Mouse (Mus musculus) heart, embryonic 12.5 days (tissue): ENCODE measurements around the gene Slc28a3. TPM values are rescaled to one million over a fixed set of nuclear protein-coding genes. Genes with fewer than 3 reads are reported as not detected.
A peak's percentile ranks its signal among the peaks of the same experiment; 100 is the strongest.

Experiments used
- ATAC-seq: fragments of 200-750 bp; cut with Nextera tagmentation; 2 replicates; pipeline ENCODE4 v1.8.0; 2017; ENCODE audit warnings: moderate TSS enrichment, moderate library complexity; ENCODE audit not compliant: insufficient number of reproducible peaks, low FRiP score
- H3K27ac ChIP-seq: fragments of 300-500 bp; sonication (generic); 2 replicates; pipeline ENCODE4 v1.5.1; 2016; ENCODE audit warnings: mild to moderate bottlenecking, moderate library complexity; ENCODE audit not compliant: poor library complexity, severe bottlenecking
- H3K27me3 ChIP-seq: fragments of 300-500 bp; sonication (generic); replicated peaks from 2 replicates; pipeline ENCODE4 v1.6.1; 2016; ENCODE audit warnings: mild to moderate bottlenecking, moderate library complexity
- H3K36me3 ChIP-seq: fragments of 300-500 bp; sonication (generic); 2 replicates; pipeline ENCODE4 v1.6.1; 2016; ENCODE audit warnings: mild to moderate bottlenecking, moderate library complexity
- H3K4me1 ChIP-seq: fragments of 300-500 bp; sonication (generic); replicated peaks from 2 replicates; pipeline ENCODE4 v1.6.1; 2016; ENCODE audit warnings: mild to moderate bottlenecking
- H3K4me2 ChIP-seq: fragments of 300-500 bp; sonication (generic); 2 replicates; pipeline ENCODE4 v1.6.1; 2016; ENCODE audit warnings: mild to moderate bottlenecking, moderate library complexity
- H3K4me3 ChIP-seq: fragments of 300-500 bp; sonication (generic); 2 replicates; pipeline ENCODE4 v1.5.1; 2016; ENCODE audit warnings: mild to moderate bottlenecking
- H3K9ac ChIP-seq: fragments of 300-500 bp; sonication (generic); 2 replicates; pipeline ENCODE4 v1.6.1; 2016; ENCODE audit warnings: mild to moderate bottlenecking, moderate library complexity
- H3K9me3 ChIP-seq: fragments of 300-500 bp; sonication (generic); replicated peaks from 2 replicates; pipeline ENCODE4 v1.6.1; 2016; ENCODE audit warnings: mild to moderate bottlenecking, moderate library complexity
- WGBS: fragments of 180-500 bp; shearing (Covaris S2); methylation state at CpG from one replicate; pipeline ENCODE4 v1.1.7; 2016; 5-methylcytosine and 5-hydroxymethylcytosine counted together
- polyA plus RNA-seq: library from polyadenylated mRNA; unstranded; fragments of >200 nt; fragmentation: Nextera tagmentation; extraction: Ambion mirVana; gene quantifications from 2 replicates; pipeline ENCODE4 v1.2.1, GENCODE M21; 2016

The Slc28a3 gene
- polyA plus RNA-seq, 1 experiment from 2014 or later: not detected

DNA sequence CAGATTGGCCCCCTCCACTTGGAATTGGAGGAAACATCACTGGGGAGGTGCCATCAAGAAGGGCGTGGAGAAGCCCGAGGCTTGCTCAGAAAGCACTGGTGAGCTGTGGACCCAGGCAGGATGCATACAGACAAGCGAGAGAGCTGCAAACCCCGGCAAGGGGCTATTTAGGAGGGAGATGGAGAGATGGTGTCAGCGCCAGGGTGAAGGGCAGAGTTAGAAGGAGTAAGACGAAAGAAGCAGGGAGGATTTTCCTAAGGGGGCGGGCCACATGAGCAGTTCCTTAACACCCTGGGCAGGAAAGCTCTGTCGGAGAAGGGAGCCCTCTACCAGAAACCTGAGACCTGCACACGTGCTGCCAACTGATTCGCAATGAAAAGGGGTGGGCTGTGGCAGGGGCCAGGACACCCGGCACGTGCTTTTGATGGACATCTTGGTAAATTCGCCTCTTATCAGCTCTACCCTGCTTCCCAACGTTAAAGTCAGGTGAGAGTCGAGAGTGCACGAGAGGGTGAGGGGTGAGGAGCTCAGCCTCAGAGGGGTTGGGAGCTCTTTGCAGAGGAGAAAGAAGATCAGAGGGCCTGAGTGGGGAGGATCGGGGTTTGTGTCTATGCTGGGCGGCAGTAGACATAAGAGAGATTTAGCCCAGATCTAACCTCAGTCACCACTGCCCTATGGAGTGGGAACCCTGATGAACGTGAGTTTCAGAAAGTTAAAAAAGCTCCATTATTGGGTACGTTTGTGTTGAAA lies 87.5 kb downstream of the Slc28a3 start:
- Histone ChIP-seq H3K36me3 (no peaks in the 10 kb centered on the region), H3K27ac (no peak overlapping the region), H3K4me2 (peak overlapping the region; percentile 58), H3K9ac (no peak overlapping the region; the same call in 1 of the 2 replicates), H3K4me1 (peaks cover 24% of the 10 kb centered on the region), H3K4me3 (peak overlapping the region; percentile 21), H3K27me3 (no peaks in the 10 kb centered on the region), H3K9me3 (peaks cover 4% of the 10 kb centered on the region; the same call in 1 of the 2 replicates)
- WGBS: 8% methylated on average over 20 of the region's 20 CpGs
- ATAC-seq: peak; percentile 30; the same call in 1 of the 2 replicates

DNA sequence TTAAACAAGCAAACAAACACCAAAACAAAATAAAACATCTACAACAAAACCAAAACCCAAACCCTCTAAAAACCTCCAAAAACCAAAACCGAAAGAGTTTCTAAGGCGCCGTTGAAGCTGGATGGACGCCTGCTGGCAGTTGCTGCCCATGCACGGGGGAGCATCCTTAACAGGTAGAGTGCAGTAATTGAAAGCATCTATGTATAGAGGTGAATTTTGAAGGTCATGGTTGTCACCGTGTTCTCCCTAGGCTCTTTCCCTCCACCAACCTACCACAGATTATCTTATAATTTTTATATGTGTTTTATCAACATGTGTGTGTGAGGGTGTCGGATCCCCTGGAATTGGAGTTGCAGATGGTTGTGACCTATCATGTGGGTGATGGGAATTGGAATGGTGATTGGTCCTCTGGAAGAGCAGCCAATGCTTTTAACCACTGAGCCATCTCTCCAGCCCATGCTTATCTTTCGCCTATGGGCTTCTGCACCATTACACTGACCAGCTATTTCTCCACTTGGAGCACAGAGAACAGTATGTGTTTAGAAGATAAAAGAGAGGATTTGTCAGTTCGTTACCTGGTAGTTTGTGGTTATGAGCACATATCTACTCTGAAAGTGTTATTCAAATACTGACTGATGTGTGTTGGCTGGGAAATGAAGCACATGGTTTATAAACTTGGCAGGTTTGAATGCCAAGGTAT lies 89.2 kb downstream of the Slc28a3 start:
- 81% methylated on average over 9 of the region's 9 CpGs for WGBS
- no peak for ATAC-seq
- no peak overlapping the region for H3K27ac ChIP-seq
- H3K36me3 ChIP-seq: no peaks in the 10 kb centered on the region
- H3K4me3 ChIP-seq: no peak overlapping the region
- H3K4me2 ChIP-seq: no peak overlapping the region
- peaks cover 27% of the 10 kb centered on the region for H3K4me1 ChIP-seq
- H3K9ac ChIP-seq: no peak overlapping the region
- H3K9me3 ChIP-seq: peaks cover 4% of the 10 kb centered on the region; the same call in 1 of the 2 replicates
- H3K27me3 ChIP-seq: no peaks in the 10 kb centered on the region

DNA sequence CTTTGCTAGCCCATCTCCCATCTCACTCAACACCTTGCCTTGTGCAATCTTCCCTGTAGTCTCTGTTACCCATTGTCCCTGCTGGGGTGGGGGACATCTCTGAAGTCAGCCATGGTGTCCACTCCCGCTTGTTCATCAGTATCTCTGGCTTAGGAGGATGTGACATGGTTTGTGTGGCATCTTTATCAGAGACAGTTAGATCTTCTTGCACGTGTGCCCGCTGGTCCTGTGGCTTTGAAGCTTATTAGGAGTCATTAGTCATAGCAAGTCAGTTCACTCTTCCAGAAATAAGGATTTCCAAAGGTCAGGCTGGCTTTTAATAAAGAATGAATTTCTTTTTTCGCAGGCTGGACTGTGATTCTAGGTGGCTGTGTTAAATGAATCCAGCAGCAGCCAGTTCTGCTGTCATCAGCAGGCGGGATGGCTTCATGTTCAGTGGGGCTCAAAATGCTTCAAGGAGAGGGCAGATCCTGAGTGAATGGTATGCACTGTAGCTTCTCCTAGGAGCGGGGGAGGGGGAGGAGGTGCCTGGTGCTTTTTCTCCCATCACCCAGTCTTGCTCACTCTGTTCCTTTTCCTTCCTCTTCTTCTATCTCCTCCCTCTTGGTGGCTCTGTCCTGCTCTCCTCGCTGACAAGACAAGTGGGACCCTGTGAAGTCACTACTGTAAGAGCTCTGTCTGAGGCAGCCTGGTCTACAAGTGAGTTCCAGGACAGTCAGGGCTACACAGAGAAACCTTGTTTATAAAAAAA lies 89.9 kb downstream of the Slc28a3 start:
- Histone ChIP-seq H3K9ac (no peak overlapping the region), H3K9me3 (peaks cover 4% of the 10 kb centered on the region; the same call in 1 of the 2 replicates), H3K36me3 (no peaks in the 10 kb centered on the region), H3K27me3 (no peaks in the 10 kb centered on the region), H3K4me3 (no peak overlapping the region), H3K4me2 (no peak overlapping the region), H3K27ac (no peak overlapping the region), H3K4me1 (peaks cover 33% of the 10 kb centered on the region)
- WGBS: 44% methylated on average over 7 of the region's 7 CpGs
- ATAC-seq: no peak

DNA sequence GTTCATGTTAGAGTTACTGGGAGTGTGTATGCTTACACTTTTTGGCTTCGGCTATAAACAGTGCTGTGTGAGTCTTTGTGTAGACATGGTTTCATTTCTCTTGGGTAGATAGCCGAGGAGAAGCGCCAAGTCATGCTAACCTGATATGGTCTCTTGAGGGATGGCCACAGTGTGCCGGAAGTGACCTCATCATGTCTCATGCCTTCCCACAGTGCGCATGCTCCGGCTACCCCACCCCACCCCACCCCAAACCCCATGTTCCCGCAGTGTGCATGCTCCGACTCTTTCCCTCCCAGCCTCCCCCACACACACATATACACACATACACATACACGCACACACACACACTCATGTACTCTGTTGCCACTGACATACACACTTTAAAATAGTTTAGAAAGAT lies 90.6 kb downstream of the Slc28a3 start:
- peaks cover 35% of the 10 kb centered on the region for H3K4me1 ChIP-seq
- no peaks in the 10 kb centered on the region for H3K9me3 ChIP-seq
- WGBS: 81% methylated on average over 9 of the region's 9 CpGs
- no peaks in the 10 kb centered on the region for H3K27me3 ChIP-seq
- no peak overlapping the region for H3K4me3 ChIP-seq
- H3K36me3 ChIP-seq: no peaks in the 10 kb centered on the region
- H3K9ac ChIP-seq: no peak overlapping the region
- peak; percentile 88 for ATAC-seq
- no peak overlapping the region for H3K4me2 ChIP-seq
- no peak overlapping the region for H3K27ac ChIP-seq

DNA sequence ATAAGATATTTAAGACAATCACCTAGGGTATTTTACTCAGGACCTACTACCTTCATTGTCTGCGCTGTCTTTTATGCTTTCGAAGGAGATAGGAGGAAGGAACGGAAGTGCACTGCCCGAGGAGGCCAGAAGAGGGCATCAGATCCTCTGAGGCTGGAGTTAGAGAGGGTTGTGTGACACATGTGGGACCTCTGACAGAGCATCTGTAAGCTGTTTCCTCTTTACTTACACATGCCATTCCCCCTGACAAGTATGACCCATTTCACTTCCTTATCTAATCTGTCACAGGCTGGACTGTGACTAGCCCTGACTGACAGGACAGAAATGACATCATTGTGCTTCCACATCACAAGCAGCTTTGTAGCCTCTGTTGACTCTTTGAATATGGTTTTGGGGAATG lies 94.4 kb downstream of the Slc28a3 start:
- H3K9ac ChIP-seq: no peak overlapping the region
- WGBS: 77% methylated on average over 4 of the region's 4 CpGs
- H3K9me3 ChIP-seq: no peaks in the 10 kb centered on the region
- no peaks in the 10 kb centered on the region for H3K27me3 ChIP-seq
- no peaks in the 10 kb centered on the region for H3K36me3 ChIP-seq
- H3K27ac ChIP-seq: peak overlapping the region; percentile 8; the same call in 1 of the 2 replicates
- H3K4me1 ChIP-seq: peaks cover 21% of the 10 kb centered on the region
- ATAC-seq: peak; percentile 54; the same call in 1 of the 2 replicates
- no peak overlapping the region for H3K4me2 ChIP-seq
- no peak overlapping the region for H3K4me3 ChIP-seq

DNA sequence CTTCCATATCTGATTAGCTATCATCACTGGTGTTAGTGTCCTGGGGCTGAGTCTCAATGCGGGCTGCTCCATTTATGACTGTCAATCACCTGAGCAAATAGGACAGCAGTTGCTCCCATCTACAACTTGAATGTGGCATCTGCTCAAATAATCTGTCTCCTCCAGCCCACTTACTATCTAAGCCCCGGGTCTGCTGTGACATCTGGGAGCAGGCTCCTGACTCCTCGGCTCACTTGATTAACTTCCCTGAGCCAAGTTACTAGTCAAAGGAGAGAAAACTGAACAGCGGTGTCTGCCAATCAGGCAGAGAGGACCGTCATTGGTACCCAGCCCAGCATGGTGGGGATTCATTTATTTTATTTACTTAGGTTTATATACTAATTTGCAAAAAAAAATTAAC lies 95.0 kb downstream of the Slc28a3 start:
- no peaks in the 10 kb centered on the region for H3K36me3 ChIP-seq
- H3K4me3 ChIP-seq: no peak overlapping the region
- no peak overlapping the region for H3K27ac ChIP-seq
- ATAC-seq: no peak
- no peaks in the 10 kb centered on the region for H3K9me3 ChIP-seq
- no peak overlapping the region for H3K4me2 ChIP-seq
- H3K9ac ChIP-seq: no peak overlapping the region
- WGBS: 75% methylated on average over 5 of the region's 5 CpGs
- H3K4me1 ChIP-seq: peaks cover 15% of the 10 kb centered on the region
- no peaks in the 10 kb centered on the region for H3K27me3 ChIP-seq

DNA sequence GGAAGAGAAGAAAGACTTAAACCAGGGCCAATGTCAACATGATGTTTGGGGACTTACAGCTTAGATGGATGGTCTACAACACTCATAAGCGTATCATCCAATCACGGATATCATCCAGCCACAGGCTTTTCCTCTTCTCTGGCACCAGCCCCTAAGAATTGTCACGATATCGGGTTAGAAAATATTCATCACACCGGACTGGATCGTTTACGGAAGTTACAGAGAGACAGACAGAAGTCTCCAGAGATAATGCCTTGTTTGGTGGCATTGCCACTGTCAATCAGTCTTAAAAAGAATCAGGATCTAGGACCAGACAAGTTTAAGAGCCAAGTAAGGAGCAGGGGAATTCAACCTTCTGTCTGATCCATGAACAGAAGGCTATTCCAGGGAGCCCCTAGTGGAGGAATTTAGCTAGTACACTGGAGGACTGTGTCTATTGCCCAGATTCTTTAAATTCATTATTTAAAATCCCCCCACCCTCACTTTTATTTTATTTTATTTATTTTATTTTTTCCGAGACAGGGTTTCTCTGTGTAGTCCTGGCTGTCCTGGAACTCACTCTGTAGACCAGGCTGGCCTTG lies 96.4 kb downstream of the Slc28a3 start:
- WGBS: 85% methylated on average over 8 of the region's 8 CpGs
- Histone ChIP-seq H3K27me3 (no peaks in the 10 kb centered on the region), H3K9ac (no peak overlapping the region), H3K27ac (no peak overlapping the region), H3K4me2 (no peak overlapping the region), H3K36me3 (no peaks in the 10 kb centered on the region), H3K4me1 (peaks cover 11% of the 10 kb centered on the region), H3K4me3 (no peak overlapping the region), H3K9me3 (no peaks in the 10 kb centered on the region)
- no peak for ATAC-seq

DNA sequence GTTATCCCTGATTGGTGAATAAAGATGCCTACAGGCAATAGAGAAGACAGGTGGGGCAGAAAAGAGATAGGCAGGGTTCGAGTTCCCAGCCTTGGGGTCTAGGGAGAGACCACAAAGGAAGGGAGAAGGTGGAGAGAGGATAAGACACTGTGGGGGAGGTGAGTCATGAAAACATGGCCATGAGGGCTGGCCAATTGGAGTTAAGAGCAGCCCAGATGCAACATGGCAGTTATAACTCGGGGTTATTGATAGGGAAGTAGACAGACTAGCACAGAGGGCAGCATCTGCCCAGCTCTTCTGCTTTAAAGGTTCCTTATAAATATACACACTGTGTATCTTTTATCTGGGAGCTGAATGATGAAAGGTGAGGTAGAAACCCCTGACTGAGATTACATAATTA lies 98.8 kb downstream of the Slc28a3 start:
- Histone ChIP-seq H3K4me3 (no peak overlapping the region), H3K27me3 (no peaks in the 10 kb centered on the region; the same call in none of the 2 replicates), H3K27ac (no peak overlapping the region), H3K9me3 (no peaks in the 10 kb centered on the region), H3K4me1 (peaks cover 11% of the 10 kb centered on the region), H3K4me2 (no peak overlapping the region), H3K9ac (no peak overlapping the region), H3K36me3 (no peaks in the 10 kb centered on the region)
- no peak for ATAC-seq
- 72% methylated on average over 2 of the region's 2 CpGs for WGBS

DNA sequence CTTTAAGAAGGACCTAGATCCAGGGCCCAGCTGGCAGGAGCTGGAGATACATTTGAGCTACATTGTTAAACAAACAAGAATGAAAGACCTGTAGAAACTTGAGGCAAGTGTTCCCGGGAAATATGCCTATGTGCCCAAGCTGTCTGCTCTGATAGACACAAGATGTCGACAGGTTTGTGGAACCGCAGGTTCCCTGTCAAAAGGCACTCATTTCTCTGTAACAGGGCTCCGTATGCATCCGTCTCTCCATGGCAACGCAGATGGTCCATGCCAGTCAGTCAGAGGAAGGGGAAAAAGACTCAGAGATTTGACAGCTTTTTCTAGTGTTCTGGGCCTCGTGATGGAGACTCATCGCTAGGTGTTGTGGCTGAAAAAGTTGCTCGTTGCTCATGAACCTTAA lies 99.4 kb downstream of the Slc28a3 start:
- Histone ChIP-seq H3K27ac (no peak overlapping the region), H3K9me3 (no peaks in the 10 kb centered on the region), H3K9ac (no peak overlapping the region), H3K4me3 (no peak overlapping the region), H3K4me2 (no peak overlapping the region), H3K36me3 (no peaks in the 10 kb centered on the region), H3K4me1 (peaks cover 6% of the 10 kb centered on the region), H3K27me3 (no peaks in the 10 kb centered on the region; the same call in none of the 2 replicates)
- 77% methylated on average over 9 of the region's 9 CpGs for WGBS
- no peak for ATAC-seq

DNA sequence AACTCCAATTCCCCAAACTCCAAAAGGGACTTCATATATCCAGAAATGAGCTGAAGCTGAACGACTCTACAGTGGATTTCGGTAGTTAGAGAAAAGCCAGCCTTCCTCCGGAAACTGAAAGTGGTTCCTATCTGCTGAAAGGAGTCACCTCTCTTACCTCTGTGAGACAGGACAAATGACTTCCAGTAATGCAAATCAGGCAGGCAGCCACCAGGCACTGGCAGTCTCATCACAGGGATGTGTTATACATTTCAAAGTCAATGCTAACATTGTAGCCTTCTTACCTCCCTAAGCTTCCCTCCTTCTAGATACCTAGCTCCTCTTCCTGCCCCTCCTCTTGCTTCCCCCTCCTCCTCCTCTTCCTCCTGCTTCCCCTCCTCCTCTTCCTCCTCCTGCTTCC lies 101.4 kb downstream of the Slc28a3 start:
- Histone ChIP-seq H3K4me1 (no peaks in the 10 kb centered on the region), H3K27ac (no peak overlapping the region), H3K36me3 (no peaks in the 10 kb centered on the region), H3K4me2 (no peak overlapping the region), H3K9me3 (no peaks in the 10 kb centered on the region), H3K9ac (no peak overlapping the region), H3K4me3 (no peak overlapping the region), H3K27me3 (peaks cover 5% of the 10 kb centered on the region)
- no peak for ATAC-seq
- WGBS: 29% methylated on average over 3 of the region's 3 CpGs

DNA sequence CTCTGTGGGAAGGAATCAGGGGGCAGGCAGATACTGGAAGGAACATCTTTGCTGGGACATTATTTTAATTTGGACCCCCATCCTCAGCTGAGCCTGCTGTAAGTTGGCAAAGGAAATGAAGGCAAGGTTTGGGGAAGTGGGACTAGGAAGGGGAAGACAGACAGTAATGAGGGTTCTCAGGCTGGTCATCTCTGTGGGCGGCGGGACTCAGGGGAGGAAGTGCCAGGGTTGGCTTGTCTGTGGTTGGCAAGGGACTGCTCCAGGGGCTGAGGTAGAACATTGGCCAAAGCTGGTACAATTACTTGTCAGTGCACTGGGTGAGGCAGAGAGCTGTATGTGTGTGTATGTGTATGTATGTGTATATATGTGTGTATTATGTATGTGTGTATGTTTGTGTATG lies 107.1 kb downstream of the Slc28a3 start:
- H3K9me3 ChIP-seq: no peaks in the 10 kb centered on the region
- no peaks in the 10 kb centered on the region for H3K4me1 ChIP-seq
- H3K27ac ChIP-seq: no peak overlapping the region
- 84% methylated on average over 2 of the region's 2 CpGs for WGBS
- H3K4me2 ChIP-seq: no peak overlapping the region
- no peak overlapping the region for H3K9ac ChIP-seq
- H3K36me3 ChIP-seq: no peaks in the 10 kb centered on the region
- no peak for ATAC-seq
- H3K4me3 ChIP-seq: no peak overlapping the region
- H3K27me3 ChIP-seq: peaks cover 24% of the 10 kb centered on the region
